Mouse (Mus musculus) activated CD4-positive, CD25-positive, alpha-beta regulatory T cell, adult 4 months (primary cell): ENCODE results near the gene Phox2b. TPM values are rescaled to one million over a fixed set of nuclear protein-coding genes. Genes with fewer than 3 reads are reported as not detected.

ENCODE experiments used
- ATAC-seq: one replicate; pipeline ENCODE4 v1.8.0; 2017
- polyA plus RNA-seq, 2 experiments: library from polyadenylated mRNA; unstranded; fragments of 100-300 nt; shearing (Covaris generic); gene quantifications; one replicate each; pipeline ENCODE4 v1.2.1; 2017

Phox2b gene
- polyA plus RNA-seq, 2 experiments from 2014 or later, result 0.11 TPM; not detected in 1

DNA sequence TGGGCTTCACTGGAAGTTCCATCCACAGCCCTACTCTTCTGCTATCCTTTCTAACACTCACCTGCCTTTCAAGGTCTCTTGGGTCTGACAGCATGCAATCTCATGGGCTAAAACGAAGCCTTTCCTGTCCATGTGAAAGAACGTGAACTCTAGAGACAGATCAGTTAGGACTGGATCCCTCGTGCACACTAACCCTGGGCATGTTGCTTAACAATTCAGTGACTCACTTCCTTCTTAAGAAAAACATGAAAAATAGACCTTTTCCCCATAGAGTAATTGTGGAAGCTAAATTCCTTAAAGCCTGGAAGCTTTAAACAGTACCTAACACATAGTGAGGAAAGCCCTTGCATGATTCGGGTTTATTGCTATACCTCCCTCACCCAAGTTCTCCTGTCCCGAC is 8.2 kb downstream of the Phox2b start:
- no peak for ATAC-seq

DNA sequence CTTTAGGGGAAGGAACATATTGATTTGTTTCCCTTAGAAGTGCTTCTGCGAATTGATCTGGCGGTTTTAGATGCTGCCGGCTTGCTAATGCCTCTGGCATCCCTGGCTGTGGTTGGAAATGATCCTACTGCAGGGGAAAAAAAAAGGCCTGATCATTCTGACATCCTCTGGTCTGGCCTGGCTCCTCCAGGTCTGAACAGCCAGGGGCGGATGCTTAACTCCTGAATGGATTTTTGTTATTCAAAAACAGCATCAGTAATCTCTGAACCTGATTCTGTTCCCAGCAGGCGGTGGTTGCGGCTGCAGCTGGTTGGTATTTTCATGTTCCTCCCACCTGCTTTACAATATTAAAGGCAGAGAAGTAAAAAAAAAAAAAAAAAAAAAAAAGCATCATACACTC is 16.0 kb downstream of the Phox2b start:
- ATAC-seq, result no peak

DNA sequence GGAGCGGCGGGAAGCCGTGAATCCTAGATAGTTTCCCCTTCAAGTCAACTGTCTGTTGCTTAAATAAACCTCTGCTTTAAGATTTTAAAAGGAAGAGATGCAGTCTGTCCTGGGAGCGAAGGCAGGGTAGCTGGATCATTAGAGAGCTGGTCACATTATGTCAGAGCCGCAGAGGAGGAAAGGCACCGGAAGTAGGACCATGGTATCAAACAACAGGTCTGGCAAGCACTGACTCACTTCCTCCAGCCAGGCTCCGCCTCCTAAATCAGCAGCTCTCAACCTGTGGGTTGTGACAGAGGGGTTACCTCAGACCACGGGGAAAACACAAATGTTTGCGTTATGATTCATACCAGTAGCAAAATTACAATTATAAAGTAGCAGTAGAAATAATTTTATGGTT is 35.5 kb downstream of the Phox2b start:
- no peak for ATAC-seq

- no peak for ATAC-seq
Observed at GRCm38 (mm10) chr5:67060519-67060918, 38.6 kb downstream of the Phox2b start.

DNA sequence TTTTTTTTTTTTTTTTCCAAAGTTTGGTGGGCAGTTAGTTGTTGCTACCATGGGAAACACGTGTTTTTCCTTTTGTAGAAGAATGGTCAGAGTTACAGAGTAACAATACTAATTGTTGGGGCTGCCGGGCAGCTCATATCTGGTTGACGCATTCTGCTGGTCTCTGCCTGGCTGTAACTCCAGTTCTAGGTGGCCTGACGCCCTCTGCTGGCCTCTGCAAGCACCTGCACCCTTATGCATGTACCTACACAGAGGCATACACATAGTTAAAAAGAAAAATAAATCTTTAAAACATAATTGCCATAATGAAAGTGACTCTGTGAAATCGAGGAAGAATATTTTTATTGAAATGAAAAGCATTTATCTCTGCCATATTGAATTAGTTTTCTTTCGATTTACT is 41.3 kb downstream of the Phox2b start:
- no peak for ATAC-seq

GRCm38 (mm10) chr5:67048003-67048402 is 51.1 kb downstream of the Phox2b start:
- peak; percentile 36 for ATAC-seq

Other genes starting within 250 kb of the Phox2b start
- gene Tmem33, start 161.3 kb upstream of the Phox2b start, polyA plus RNA-seq, result 10 to 100 TPM; 70.8 to 77.2 TPM
- 10 to 100 TPM in 1 of 2 experiments, 1 to 10 TPM in 1; 8.3 to 10.2 TPM for gene Slc30a9, start 207.7 kb upstream of the Phox2b start, polyA plus RNA-seq